Mouse (Mus musculus): ENCODE results near the gene Snx27. TPM values are rescaled to one million over a fixed set of nuclear protein-coding genes. Genes with fewer than 3 reads are reported as not detected.

The Snx27 gene
- total and polyA plus RNA-seq, 2 experiments from 2014 or later = 67.9 to 84.4 TPM

GRCm38 (mm10) chr3:94473567-94474232, 108.8 kb downstream of the Snx27 start:
- Histone ChIP-seq H3K27ac (ENCODE audit: low read depth, low read length) (no peak overlapping the region), H3K9ac (replicated peaks; ENCODE audit: low read length, poor library complexity, severe bottlenecking) (no peak overlapping the region), H3K4me3 (ENCODE audit: low read depth, low read length) (no peak overlapping the region), H3K27me3 (ENCODE audit: insufficient read depth, low read length) (no peaks in the 10 kb centered on the region), H3K9me3 (ENCODE audit: low read length) (no peaks in the 10 kb centered on the region), H3K4me1 (ENCODE audit: insufficient read depth, low read length) (peaks cover 7% of the 10 kb centered on the region; the same call in 1 of the 2 replicates), H3K4me2 (ENCODE audit: low read depth, low read length, poor library complexity, severe bottlenecking) (no peak overlapping the region), H3K36me3 (ENCODE audit: insufficient read depth, low read length) (no peaks in the 10 kb centered on the region)
- ATAC-seq (ENCODE audit: low FRiP score) (no peak), DNase-seq (ENCODE audit: low spot score) (no peak)
- no peak for TF ChIP-seq CTCF (IDR thresholded peaks at IDR 0.05)
- 61% methylated on average over 5 of the region's 5 CpGs for whole genome bisulfite sequencing

GRCm38 (mm10) chr3:94473115-94473505, 109.4 kb downstream of the Snx27 start:
- Histone ChIP-seq H3K9me3 (ENCODE audit: low read length) (no peaks in the 10 kb centered on the region), H3K27me3 (ENCODE audit: insufficient read depth, low read length) (no peaks in the 10 kb centered on the region), H3K9ac (replicated peaks; ENCODE audit: low read length, poor library complexity, severe bottlenecking) (no peak overlapping the region), H3K4me1 (ENCODE audit: insufficient read depth, low read length) (peaks cover 7% of the 10 kb centered on the region; the same call in 1 of the 2 replicates), H3K27ac (ENCODE audit: low read depth, low read length) (no peak overlapping the region), H3K36me3 (ENCODE audit: insufficient read depth, low read length) (no peaks in the 10 kb centered on the region), H3K4me2 (ENCODE audit: low read depth, low read length, poor library complexity, severe bottlenecking) (0 out of 2 replicates have a peak overlapping the region, but pooled peaks have one; percentile 48), H3K4me3 (ENCODE audit: low read depth, low read length) (0 out of 2 replicates have a peak overlapping the region, but pooled peaks have one; percentile 20)
- no peak for ATAC-seq (ENCODE audit: low FRiP score)
- no peak for TF ChIP-seq CTCF (IDR thresholded peaks at IDR 0.05)
- WGBS = 42% methylated on average over 10 of the region's 10 CpGs
- DNase-seq (ENCODE audit: low spot score) = no peak

- no peak for ATAC-seq (ENCODE audit: low FRiP score)
- Histone ChIP-seq H3K27me3 (ENCODE audit: insufficient read depth, low read length) (no peaks in the 10 kb centered on the region), H3K9me3 (ENCODE audit: low read length) (no peaks in the 10 kb centered on the region), H3K36me3 (ENCODE audit: insufficient read depth, low read length) (no peaks in the 10 kb centered on the region), H3K4me1 (ENCODE audit: insufficient read depth, low read length) (peaks cover 7% of the 10 kb centered on the region; the same call in 1 of the 2 replicates), H3K9ac (replicated peaks; ENCODE audit: low read length, poor library complexity, severe bottlenecking) (peak overlapping the region; percentile 33; the same call in 1 of the 2 replicates), H3K27ac (ENCODE audit: low read depth, low read length) (0 out of 2 replicates have a peak overlapping the region, but pooled peaks have one; percentile 7), H3K4me3 (ENCODE audit: low read depth, low read length) (peak overlapping the region; percentile 20; the same call in 1 of the 2 replicates), H3K4me2 (ENCODE audit: low read depth, low read length, poor library complexity, severe bottlenecking) (peak overlapping the region; percentile 48)
- WGBS = 10% methylated on average over 28 of the region's 28 CpGs
- peak; percentile 56 for DNase-seq (ENCODE audit: low spot score)
- TF ChIP-seq CTCF (IDR thresholded peaks at IDR 0.05) = no peak
These were observed 109.9 kb downstream of the Snx27 start for GRCm38 (mm10) chr3:94472447-94473114.

- no peak for ATAC-seq (ENCODE audit: low FRiP score)
- no peak for TF ChIP-seq CTCF (IDR thresholded peaks at IDR 0.05)
- Histone ChIP-seq H3K27me3 (ENCODE audit: insufficient read depth, low read length) (no peaks in the 10 kb centered on the region), H3K36me3 (ENCODE audit: insufficient read depth, low read length) (no peaks in the 10 kb centered on the region), H3K4me3 (ENCODE audit: low read depth, low read length) (no peak overlapping the region), H3K9me3 (ENCODE audit: low read length) (no peaks in the 10 kb centered on the region), H3K9ac (replicated peaks; ENCODE audit: low read length, poor library complexity, severe bottlenecking) (no peak overlapping the region), H3K27ac (ENCODE audit: low read depth, low read length) (no peak overlapping the region), H3K4me2 (ENCODE audit: low read depth, low read length, poor library complexity, severe bottlenecking) (no peak overlapping the region), H3K4me1 (ENCODE audit: insufficient read depth, low read length) (peaks cover 25% of the 10 kb centered on the region)
- no peak for DNase-seq (ENCODE audit: low spot score)
- 52% methylated on average over 3 of the region's 3 CpGs for WGBS
These were observed 113.6 kb downstream of the Snx27 start for GRCm38 (mm10) chr3:94468931-94469330.

GRCm38 (mm10) chr3:94465632-94466430, 116.7 kb downstream of the Snx27 start:
- WGBS = 37% methylated on average over 13 of the region's 13 CpGs
- H3K27ac ChIP-seq (ENCODE audit: low read depth, low read length) = peak overlapping the region; percentile 75
- no peaks in the 10 kb centered on the region for H3K27me3 ChIP-seq (ENCODE audit: insufficient read depth, low read length)
- peaks cover 21% of the 10 kb centered on the region for H3K4me1 ChIP-seq (ENCODE audit: insufficient read depth, low read length)
- peak; percentile 77 for DNase-seq (ENCODE audit: low spot score)
- 0 out of 2 replicates have a peak overlapping the region, but pooled peaks have one; percentile 36 for H3K9ac ChIP-seq (replicated peaks; ENCODE audit: low read length, poor library complexity, severe bottlenecking)
- no peaks in the 10 kb centered on the region for H3K9me3 ChIP-seq (ENCODE audit: low read length)
- peak; percentile 70 for ATAC-seq (ENCODE audit: low FRiP score)
- H3K36me3 ChIP-seq (ENCODE audit: insufficient read depth, low read length) = no peaks in the 10 kb centered on the region
- H3K4me3 ChIP-seq (ENCODE audit: low read depth, low read length) = no peak overlapping the region
- TF ChIP-seq CTCF (IDR thresholded peaks at IDR 0.05) = peak; percentile 43
- no peak overlapping the region for H3K4me2 ChIP-seq (ENCODE audit: low read depth, low read length, poor library complexity, severe bottlenecking)
